In the genomic region with DNA sequence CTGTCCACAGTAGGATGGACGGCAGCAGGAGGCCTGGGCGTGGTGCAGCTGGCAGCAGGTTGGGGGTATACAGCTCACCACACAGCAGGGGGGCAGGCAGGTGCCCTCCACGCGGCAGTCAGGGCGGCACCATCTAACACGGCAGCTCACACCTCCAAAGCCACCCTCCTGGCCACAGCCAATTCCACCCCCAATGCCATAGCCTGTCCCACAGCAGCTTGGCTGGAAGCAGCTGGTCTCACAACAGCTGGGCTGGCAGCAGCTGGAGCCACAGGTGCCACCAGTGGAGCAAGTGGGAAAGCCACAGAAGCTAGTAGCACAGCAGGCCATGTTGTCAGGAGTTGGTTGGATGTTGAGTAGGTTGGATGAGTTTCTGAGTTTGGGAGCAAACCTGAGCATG, we compare ENCODE assay signal across 41 mouse cellular contexts. TPM values are rescaled to one million over a fixed set of nuclear protein-coding genes. Genes with fewer than 3 reads are reported as not detected.
"Had no signal": no experiment of that assay in that cellular context is flagged by ENCODE, and none has a peak within 500 bp of the region (broad histone marks: within the 10 kb centered on the region; RNA-seq: fewer than 3 reads in every experiment).

A gene (minus strand): TSS at position 381 of the 400 bp plus-strand sequence.

- DNase-seq: gastrocnemius, adult 2 months; gastrocnemius, postnatal 10 days; gastrocnemius, postnatal 36 days; heart, adult 18-20 months; heart, postnatal 14 days; heart, postnatal 36 days; kidney, adult 11 months; kidney, adult 2 months; kidney, adult 9 months; kidney, postnatal 10 days; kidney, postnatal 25 days; kidney, postnatal 4 days; left cerebral cortex, postnatal 4 days had no signal

- H3K36me3 ChIP-seq: heart, embryonic 10.5 days; heart, embryonic 12.5 days; hindbrain, embryonic 13.5 days; hindbrain, embryonic 15.5 days; kidney, embryonic 15.5 days; limb, embryonic 13.5 days; limb, embryonic 15.5 days; liver, embryonic 12.5 days had no signal

- H3K4me3 ChIP-seq: gastrocnemius, adult 2 months; heart, embryonic 10.5 days; heart, embryonic 12.5 days; hindbrain, embryonic 13.5 days; hindbrain, embryonic 15.5 days; kidney, embryonic 15.5 days; layer of hippocampus, adult 2 months; limb, embryonic 13.5 days; limb, embryonic 15.5 days; liver, embryonic 12.5 days had no signal

- H3K27me3 ChIP-seq: hindbrain, embryonic 13.5 days; hindbrain, embryonic 15.5 days; kidney, embryonic 15.5 days; limb, embryonic 13.5 days; limb, embryonic 15.5 days; liver, embryonic 12.5 days had no signal

RNA-seq across cellular contexts. Expression of the gene that starts here (rescaled TPM):
- total RNA-seq: gastrocnemius, adult 2 months; gastrocnemius, postnatal 10 days; gastrocnemius, postnatal 36 days; heart, adult 18-20 months; heart, adult 8-10 months; heart, postnatal 14 days; heart, postnatal 36 days; hematopoietic stem cell, adult 5-6 weeks; hindbrain, postnatal 0 days; layer of hippocampus, adult 2 months; layer of hippocampus, postnatal 10 days; layer of hippocampus, postnatal 25 days; left cerebral cortex, adult 18-20 months; left cerebral cortex, adult 8-10 months; left cerebral cortex, postnatal 10 days; left cerebral cortex, postnatal 25 days; left cerebral cortex, postnatal 4 days; liver, adult 2 months had no signal
- polyA plus RNA-seq: gonadal fat pad, adult 2 months; heart, embryonic 10.5 days; heart, embryonic 12.5 days; heart, embryonic 14.5 days; heart, embryonic 16.5 days; hindbrain, embryonic 11.5 days; hindbrain, embryonic 13.5 days; hindbrain, embryonic 15.5 days; hindbrain, postnatal 0 days; intestine, embryonic 14.5 days; intestine, embryonic 16.5 days; kidney, adult 2 months; kidney, embryonic 15.5 days; limb, embryonic 11.5 days; limb, embryonic 13.5 days; limb, embryonic 15.5 days; liver, adult 2 months; liver, embryonic 12.5 days; liver, embryonic 14.5 days; liver, embryonic 16.5 days had no signal
